Mouse (Mus musculus) olfactory bulb, adult 2 months (tissue): ENCODE results near the gene Rln3.

ENCODE experiments used
- CTCF ChIP-seq: fragments of 200-500 bp; IDR thresholded peaks from 2 replicates; pipeline ENCODE4 v1.5.1; 2012; ENCODE audit warnings: low read depth, mild to moderate bottlenecking, low read length, moderate library complexity; ENCODE audit not compliant: insufficient read depth
- POLR2A ChIP-seq: fragments of 200-500 bp; IDR thresholded peaks from 2 replicates; pipeline ENCODE4 v1.6.1; 2012; ENCODE audit warnings: mild to moderate bottlenecking, low read depth, low read length, moderate library complexity; ENCODE audit not compliant: insufficient read depth

DNA sequence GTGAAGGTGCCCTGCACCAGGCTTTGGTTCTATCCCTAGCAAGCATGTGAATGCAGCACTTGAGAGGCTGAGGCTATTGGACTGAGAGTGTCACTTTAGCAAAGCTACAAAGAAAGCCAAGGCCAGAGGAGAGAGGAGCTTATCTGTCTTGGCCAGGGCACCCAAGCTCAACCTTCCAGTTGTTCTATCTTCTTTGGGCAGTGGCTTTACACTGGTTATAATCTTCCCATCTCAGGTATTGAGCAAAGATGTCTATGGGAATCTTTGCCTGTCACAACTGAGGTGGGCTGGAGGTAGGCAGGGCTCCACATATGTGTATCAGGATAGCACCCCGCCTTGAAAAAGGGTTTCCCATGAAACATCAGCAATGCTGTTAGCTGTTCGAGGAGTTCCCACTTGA is 15.4 kb upstream of the Rln3 start:
- TF ChIP-seq CTCF (no peak), POLR2A (no peak)
